Mouse (Mus musculus): Measurements from ENCODE around the gene Ankrd34c.

The Ankrd34c gene

GRCm38 (mm10) chr9:89738295-89738694 is at the start of gene Ankrd34c:
Ankrd34c (minus strand) TSS chr9:89738475.
- no peak for DNase-seq

DNA sequence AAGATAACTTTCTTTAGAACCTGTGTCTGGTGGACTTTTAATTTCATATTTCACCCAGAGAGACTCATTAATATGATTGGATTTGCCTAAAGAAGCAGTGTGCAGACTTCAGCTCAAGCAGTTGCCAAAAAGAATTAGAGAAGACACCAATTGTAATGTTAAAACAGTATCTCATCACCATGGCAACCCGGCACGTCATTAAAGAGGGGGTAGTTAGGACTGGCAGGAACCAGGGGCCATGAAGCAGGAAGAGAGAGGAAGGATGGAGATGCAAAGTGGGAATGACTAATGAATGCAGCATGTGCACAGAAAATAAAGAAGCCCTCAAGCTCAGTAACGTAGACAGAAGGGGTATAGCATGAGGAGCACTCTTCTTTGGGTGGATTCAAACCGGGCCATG is 49.3 kb upstream of the Ankrd34c start:
- peak; percentile 53 for DNase-seq

GRCm38 (mm10) chr9:89781395-89781927 is 43.2 kb upstream of the Ankrd34c start:
- peak; percentile 16 for DNase-seq

GRCm38 (mm10) chr9:89779237-89779636 is 41.0 kb upstream of the Ankrd34c start:
- DNase-seq: peak; percentile 35

- DNase-seq: peak; percentile 96
Observed at GRCm38 (mm10) chr9:89771153-89771552, 32.9 kb upstream of the Ankrd34c start.

- DNase-seq: no peak
Observed at GRCm38 (mm10) chr9:89762017-89762416, 23.7 kb upstream of the Ankrd34c start.

- DNase-seq: no peak
Observed at GRCm38 (mm10) chr9:89758569-89758968, 20.3 kb upstream of the Ankrd34c start.

DNA sequence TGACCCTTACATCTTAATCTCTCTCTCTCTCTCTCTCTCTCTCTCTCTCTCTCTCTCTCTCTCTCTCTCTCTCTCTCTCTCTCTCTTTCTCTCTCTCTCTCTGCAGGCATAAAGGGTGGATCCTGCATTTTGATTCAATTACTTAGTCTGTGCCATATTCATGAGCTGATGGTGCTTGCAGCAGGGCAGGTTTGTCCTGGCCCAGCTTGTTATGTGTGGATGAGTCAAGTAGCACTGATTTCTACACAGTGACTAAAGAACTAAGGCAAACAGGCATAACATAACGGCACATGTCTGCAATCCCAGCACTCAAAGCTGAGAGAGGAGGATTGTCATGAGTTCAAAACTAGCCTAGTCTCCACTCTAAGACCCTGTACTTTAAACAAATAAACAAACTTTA is 19.9 kb upstream of the Ankrd34c start:
- no peak for DNase-seq

DNA sequence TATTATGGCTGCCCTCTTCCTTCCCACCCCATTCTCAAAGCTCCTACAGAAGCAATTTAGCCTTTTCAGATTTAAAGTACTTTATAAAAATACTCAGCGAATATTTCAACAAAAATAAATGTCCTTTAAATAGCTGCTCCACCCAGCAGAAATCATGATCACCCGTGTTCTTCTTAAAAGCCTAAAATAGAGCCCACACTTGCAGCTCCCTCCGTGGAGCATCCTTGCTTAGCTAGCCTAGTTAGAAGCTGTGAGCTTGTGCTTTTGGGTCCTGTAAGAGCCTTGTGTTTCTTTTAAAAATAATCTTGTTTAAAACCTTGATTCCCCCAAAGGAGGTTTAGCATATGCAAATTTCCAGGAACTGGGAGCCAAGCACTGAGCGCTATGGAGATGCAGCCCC is 19.3 kb upstream of the Ankrd34c start:
- DNase-seq: no peak

- DNase-seq: no peak
Observed at GRCm38 (mm10) chr9:89740041-89740440, 1.8 kb upstream of the Ankrd34c start.

GRCm38 (mm10) chr9:89737888-89738287 is 387 bp downstream of the Ankrd34c start:
- DNase-seq: no peak

- no peak for DNase-seq
Observed at GRCm38 (mm10) chr9:89736932-89737705, 1.2 kb downstream of the Ankrd34c start.

- DNase-seq: no peak
Observed at GRCm38 (mm10) chr9:89706906-89707305, 31.4 kb downstream of the Ankrd34c start.

DNA sequence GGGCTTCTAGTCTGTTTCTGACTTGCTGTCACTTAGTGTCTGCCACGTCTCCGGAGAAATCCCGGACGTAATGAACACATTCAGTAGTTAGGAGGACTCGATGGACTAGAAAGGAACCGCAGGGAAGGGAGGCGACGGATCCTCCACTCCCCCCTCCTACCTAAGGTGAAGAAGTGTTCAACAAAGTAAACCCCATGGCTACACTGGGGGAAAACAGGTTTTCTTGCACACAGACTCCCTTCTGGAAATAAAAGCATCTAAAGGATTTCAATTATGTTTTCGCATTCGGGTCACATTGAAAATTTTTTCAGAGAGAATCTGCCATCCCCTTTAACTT is 33.1 kb downstream of the Ankrd34c start:
- no peak for DNase-seq

DNA sequence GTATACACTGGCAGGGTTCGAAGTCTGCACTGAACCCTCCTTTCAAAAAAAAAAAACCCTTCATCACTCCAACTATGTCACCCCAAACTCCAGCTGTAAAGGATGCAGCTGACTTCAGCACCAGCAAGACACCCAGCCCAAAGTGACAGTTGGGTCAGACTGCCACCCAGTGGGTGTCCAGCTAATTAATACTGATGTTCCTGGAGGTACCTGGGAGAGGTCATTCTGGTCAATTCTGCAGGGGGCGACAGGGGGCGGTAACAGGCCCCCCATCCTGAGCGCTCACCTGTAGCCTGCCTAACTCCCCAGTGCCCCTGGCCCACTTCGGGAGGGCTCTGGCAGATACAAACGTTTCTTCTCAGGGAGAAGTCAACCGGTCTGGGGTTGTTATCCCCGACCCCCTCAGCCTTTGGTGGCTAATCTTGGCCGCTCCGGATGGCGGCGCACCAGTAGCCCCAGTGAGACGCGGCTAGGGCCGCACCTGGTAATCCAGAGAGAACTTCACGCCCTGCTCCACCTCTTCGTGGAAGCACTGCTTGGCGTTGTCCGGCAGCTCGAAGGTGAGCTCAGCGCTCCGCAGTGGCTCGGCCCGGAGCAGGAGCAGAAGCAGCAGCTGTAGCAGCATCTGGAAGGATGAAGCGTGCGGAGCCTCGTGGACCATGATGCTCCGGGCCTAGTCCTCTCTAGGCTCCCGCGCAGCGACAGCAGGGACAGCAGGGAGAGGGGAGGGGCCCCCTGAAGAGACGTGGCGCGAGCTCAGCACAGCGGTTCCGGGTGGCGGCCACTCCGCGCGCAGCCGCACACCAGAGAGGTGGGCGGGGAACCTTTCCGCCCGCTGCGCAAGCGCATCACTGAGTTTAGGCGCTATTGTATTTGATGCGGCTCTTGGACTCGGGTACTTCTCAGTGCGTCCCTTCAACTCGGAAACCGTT is 33.7 kb downstream of the Ankrd34c start, which contains the start of gene Tmed3:
Gene Tmed3 (minus strand): TSS at position 804 of the 932 bp plus-strand sequence.
- DNase-seq: peak; percentile 99

DNA sequence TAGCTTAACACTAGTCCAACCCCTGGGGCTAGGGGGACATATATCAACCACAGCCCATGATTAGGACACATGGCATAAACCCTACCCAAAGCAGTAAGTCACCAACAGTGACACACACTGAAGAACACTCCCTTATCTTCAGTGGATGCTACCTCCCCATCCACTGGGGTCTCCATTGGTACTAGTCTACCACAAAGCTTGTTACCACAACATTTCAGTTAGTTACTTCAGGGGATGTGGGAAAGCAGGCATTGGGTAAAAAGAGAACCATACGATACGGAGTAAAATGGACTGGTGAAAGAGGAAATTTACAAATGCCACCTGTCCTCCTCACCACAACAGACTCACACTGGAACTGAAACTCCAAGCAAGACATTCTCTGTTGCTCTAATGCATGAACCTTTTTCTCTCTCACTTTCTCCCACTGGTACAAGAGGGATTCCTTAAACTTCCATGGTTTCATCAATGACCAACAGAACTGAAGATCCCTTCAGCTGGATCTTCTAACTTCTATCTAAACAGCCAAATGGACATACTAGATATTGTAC is 37.3 kb downstream of the Ankrd34c start:
- no peak for DNase-seq

- DNase-seq: no peak
Observed at GRCm38 (mm10) chr9:89695143-89695542, 43.1 kb downstream of the Ankrd34c start.

DNA sequence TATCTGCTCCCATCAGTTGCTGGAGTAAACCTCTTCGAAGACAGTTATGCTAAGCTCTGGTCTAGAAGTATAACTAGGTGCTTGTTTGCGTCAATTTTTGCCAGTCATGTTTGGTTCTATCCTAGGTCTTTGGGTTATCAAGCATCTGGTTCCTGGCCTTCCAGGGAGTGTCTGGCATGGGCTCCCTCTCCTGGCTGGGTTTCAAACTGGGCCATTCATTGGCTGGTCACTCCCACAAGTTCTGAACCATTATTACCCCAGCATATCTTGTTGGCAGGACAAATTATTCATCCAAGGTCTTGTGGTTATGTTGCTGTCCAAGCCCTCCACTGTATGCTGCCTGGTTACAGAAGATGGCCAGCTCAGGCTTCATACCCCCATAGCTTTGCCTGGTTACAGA is 44.6 kb downstream of the Ankrd34c start:
- no peak for DNase-seq

- DNase-seq: no peak
Observed at GRCm38 (mm10) chr9:89689179-89689578, 49.1 kb downstream of the Ankrd34c start.

- no peak for DNase-seq
Observed at GRCm38 (mm10) chr9:89687503-89688226, 50.6 kb downstream of the Ankrd34c start.

GRCm38 (mm10) chr9:89686262-89686661 is 52.0 kb downstream of the Ankrd34c start:
- no peak for DNase-seq

DNA sequence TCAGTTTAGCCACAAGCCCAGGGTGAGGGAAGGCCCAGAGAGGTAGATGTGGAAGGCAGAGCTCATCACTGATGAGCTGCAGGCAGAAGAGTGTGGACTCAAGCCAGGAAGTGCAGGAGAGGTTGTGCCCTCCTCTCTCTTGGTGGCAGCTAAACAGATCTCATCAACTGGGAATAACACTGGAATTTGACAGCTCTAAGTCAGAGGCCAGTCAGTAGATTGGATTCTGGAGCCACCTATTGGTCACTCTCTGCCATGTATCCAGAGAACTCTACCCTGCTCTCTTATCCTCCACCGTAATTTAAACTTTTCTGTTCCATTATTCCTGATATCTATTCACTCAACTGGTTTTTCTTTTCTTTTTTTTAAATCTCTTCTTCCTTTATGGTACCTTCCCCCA is 59.3 kb downstream of the Ankrd34c start:
- no peak for DNase-seq
